Mouse (Mus musculus) liver, postnatal 0 days (tissue): ENCODE measurements at regions not wholly inside any gene's neighbourhood (a gene's known extent, or its start where the extent isn't known, plus 50 kb on each side); places are given as distances from the start of the nearest gene placed in this dataset.

Experiments
- CTCF ChIP-seq: sonication (generic); IDR thresholded peaks from 2 replicates; pipeline ENCODE4 v1.5.1; 2016; ENCODE audit warnings: antibody characterized with exemption, low read depth
- EP300 ChIP-seq: IDR thresholded peaks from 2 replicates; pipeline ENCODE4 v1.6.1; 2016; ENCODE audit warnings: antibody characterized with exemption, low read depth, mild to moderate bottlenecking

GRCm38 (mm10) chrX:12249911-12250310, 89.8 kb upstream of the Bcor start:
- no peak for TF ChIP-seq CTCF
- TF ChIP-seq EP300 = no peak
